Mouse (Mus musculus) heart, postnatal 25 days (tissue): ENCODE results near the gene Srsf10. TPM values are rescaled to one million over a fixed set of nuclear protein-coding genes. Genes with fewer than 3 reads are reported as not detected.

Experiments
- DNase-seq: peaks from one replicate; pipeline ENCODE4 v3.0.0; 2022; ENCODE audit warnings: low spot score
- intact Hi-C: fragments of 180-260 bp; cut with DNase I; formaldehyde crosslinking; loops from one replicate; pipeline ENCODE4 v1.15.1; 2025
- total RNA-seq, 2 experiments: library from RNA; stranded (reverse); gene quantifications; 2 replicates each; pipeline ENCODE4 v1.2.3; 2021

The Srsf10 gene
- total RNA-seq, 2 experiments from 2014 or later, result 41.7 to 47.7 TPM

GRCm38 (mm10) chr4:135904810-135905209, 49.3 kb downstream of the Srsf10 start:
- intact Hi-C loops, result no loop called here
- DNase-seq, result no peak

DNA sequence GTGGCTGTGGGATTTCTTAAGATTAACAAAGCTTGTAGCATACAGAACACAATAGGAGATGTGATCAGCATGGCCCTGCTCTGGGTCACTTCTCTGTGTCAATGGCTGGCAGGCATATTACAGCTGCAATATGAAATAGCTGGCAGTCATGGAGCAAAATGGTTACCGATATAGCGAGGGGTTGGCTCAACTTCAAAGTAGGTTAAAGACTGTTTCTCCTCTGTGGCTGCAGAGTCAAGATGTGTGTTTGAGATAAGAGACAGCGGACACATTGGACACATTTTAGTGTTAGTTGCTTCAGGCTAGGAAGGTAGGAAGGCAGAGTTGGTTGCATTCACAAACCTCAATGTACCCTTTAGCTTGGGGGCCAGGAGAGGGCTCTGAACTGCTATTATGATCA, 51.1 kb downstream of the Srsf10 start:
- DNase-seq, result no peak
- intact Hi-C loops, result no loop called here

- intact Hi-C loops, result no loop called here
- DNase-seq, result no peak
These were observed 53.9 kb downstream of the Srsf10 start for GRCm38 (mm10) chr4:135909326-135910066.

DNA sequence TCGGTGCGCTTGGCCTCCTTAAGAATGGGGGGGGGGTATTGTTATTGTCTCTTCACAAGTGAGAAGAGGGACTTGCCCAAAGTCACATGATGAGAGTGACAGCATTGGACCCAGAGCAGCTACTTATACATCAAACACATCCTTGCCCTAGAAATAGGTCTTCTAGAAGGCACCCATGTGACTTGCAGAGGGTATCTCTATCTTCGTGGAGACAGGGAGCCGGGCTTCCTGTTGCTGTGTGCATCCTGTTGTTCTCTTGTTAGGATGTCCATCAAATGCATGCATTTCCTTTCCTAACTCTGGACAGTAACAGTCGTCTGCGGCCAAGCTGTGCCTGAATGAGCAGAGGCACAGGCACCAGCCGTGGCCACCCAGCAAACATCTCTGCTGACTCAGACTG, 56.0 kb downstream of the Srsf10 start:
- intact Hi-C loops, result no loop called here
- DNase-seq, result no peak

DNA sequence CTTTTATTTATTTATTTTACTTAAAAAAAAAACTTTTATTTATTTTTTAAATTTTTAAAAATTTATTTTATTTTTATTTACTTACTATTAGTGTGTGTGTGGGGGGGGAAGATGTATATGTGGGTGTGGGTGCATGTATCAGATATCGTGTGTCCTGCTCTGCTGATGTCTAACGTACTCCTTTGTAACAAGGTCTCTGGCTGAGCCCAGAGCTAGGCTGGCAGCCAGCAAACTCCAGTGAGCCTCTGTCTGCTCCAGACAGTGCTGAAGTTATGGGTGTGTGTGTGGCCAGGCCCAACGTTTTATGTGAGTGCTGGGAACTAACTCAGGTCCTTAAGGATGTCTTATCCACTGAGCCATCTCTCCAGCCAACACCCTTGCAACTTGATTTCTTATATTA, 56.6 kb downstream of the Srsf10 start:
- intact Hi-C loops, result no loop called here
- no peak for DNase-seq

- intact Hi-C loops, result no loop called here
- DNase-seq, result no peak
These were observed 57.3 kb downstream of the Srsf10 start for GRCm38 (mm10) chr4:135912835-135913234.

DNA sequence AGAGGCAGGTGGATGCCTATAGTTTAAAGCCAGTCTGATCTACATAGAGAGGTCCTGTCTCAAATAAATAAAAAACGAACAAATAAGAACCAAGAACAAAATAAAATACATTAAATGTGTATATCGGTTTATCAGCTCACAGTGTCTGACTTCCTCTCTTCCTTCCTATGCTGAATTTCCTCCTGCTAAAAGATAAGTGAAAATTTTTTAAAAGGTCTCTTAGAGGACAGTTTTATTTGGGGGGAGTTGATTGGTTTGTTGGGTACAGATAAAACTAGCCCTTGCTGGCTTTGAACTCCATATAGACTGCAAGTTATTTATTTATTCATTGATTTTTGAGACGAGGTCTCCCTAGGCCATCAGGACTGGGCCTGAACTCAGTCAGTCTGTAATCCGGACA, 57.9 kb downstream of the Srsf10 start:
- intact Hi-C loops, result no loop called here
- DNase-seq, result no peak

DNA sequence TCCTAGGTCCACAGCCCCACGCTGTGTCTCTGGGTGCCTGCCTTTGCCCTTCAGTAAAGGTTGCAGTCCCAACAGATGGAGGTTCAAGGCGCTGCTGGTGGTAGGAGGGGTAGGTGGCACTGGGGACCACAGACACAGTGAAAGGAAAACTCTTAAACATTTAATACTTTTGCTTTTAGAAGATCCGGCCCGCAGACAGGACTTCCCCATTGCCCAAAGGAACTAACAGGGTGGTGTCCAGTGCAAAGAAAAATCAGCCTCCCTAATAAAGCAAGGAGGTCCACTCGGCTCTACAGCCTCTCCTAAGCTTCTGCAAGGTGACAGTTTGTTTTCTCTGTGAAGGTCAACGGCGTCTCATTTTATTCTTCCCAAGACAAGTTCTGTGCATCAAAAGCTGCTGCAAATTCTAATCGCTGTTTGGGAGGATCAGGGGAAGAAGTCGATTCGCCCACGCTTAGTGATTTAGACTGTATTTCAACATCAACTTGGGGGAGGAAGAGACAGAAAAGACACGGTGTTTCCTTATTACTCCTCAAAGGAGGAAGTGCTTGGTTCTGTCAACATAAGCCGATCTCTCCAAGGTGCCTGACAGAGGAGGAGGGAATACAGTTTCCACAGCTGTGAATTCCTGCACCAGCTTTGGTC, 63.2 kb downstream of the Srsf10 start:
- no peak for DNase-seq
- intact Hi-C loops, result no loop called here

- no peak for DNase-seq
- intact Hi-C loops, result no loop called here
These were observed 63.7 kb downstream of the Srsf10 start for GRCm38 (mm10) chr4:135919280-135919639.

Other genes starting within 250 kb of the Srsf10 start
- 1 to 10 TPM; 2.8 TPM for gene Ifnlr1, start 169.5 kb upstream of the Srsf10 start, total RNA-seq
- gene Il22ra1, start 127.6 kb upstream of the Srsf10 start, total RNA-seq, result under 1 TPM; 0.13 to 0.28 TPM
- gene Myom3, start 96.0 kb upstream of the Srsf10 start, total RNA-seq, result under 1 TPM; 0.64 to 0.88 TPM
- gene Pnrc2, start 18.1 kb downstream of the Srsf10 start, total RNA-seq, result 10 to 100 TPM; 57.7 to 67.0 TPM
- under 1 TPM; 0.34 to 0.36 TPM for gene Cnr2, start 39.6 kb downstream of the Srsf10 start, total RNA-seq
- 10 to 100 TPM; 27.4 to 29.0 TPM for gene Fuca1, start 65.0 kb downstream of the Srsf10 start, total RNA-seq
- 10 to 100 TPM; 71.5 to 74.8 TPM for gene Hmgcl, start 90.7 kb downstream of the Srsf10 start, total RNA-seq
- 1 to 10 TPM; 1.8 to 2.5 TPM for gene Gale, start 108.0 kb downstream of the Srsf10 start, total RNA-seq
- gene Lypla2, start 116.9 kb downstream of the Srsf10 start, total RNA-seq, result 10 to 100 TPM; 34.6 to 37.6 TPM
- 10 to 100 TPM; 16.0 to 18.0 TPM for gene Pithd1, start 131.5 kb downstream of the Srsf10 start, total RNA-seq
- 10 to 100 TPM; 32.8 to 34.4 TPM for gene Eloa, start 166.0 kb downstream of the Srsf10 start, total RNA-seq
- 100 to 1,000 TPM; 230 to 252 TPM for gene Rpl11, start 197.7 kb downstream of the Srsf10 start, total RNA-seq